Mouse (Mus musculus) gastrocnemius, postnatal 10 days (tissue): ENCODE results near the gene Gm13696. TPM values are rescaled to one million over a fixed set of nuclear protein-coding genes. Genes with fewer than 3 reads are reported as not detected.
A peak's percentile ranks its signal among the peaks of the same experiment; 100 is the strongest.
"Not testable (repeated sequence)": the region's sequence is repeated elsewhere in the genome, so short reads cannot be mapped to it uniquely, and the experiment has no call there.

Source experiments
- DNase-seq: peaks from one replicate; pipeline ENCODE4 v3.0.0; 2021; ENCODE audit warnings: mixed read lengths
- long read RNA-seq, 2 experiments: library from polyadenylated mRNA; stranded (forward); transcript quantifications; one replicate each; pipeline ENCODE4 v2.0.0; 2021
- total RNA-seq, 2 experiments: library from RNA; stranded (reverse); gene quantifications; 2 replicates each; pipeline ENCODE4 v1.2.3; 2021

Gene Gm13696
- 1 to 10 TPM in 1 of 2 experiments, under 1 TPM in 1; 0.96 to 1.2 TPM for total RNA-seq
- long read RNA-seq, experiment 1 = 0 reads
- long read RNA-seq, experiment 2 = 0 reads

- not testable (repeated sequence) for DNase-seq
These were observed at the start of gene Gm13696 for GRCm38 (mm10) chr2:83972823-83973222. Gm13696 (plus strand) TSS chr2:83973123.

GRCm38 (mm10) chr2:83929478-83930088 lies 43.3 kb upstream of the Gm13696 start:
- no peak for DNase-seq

GRCm38 (mm10) chr2:83940931-83941361 lies 32.0 kb upstream of the Gm13696 start, which contains the start of gene Zswim2:
Zswim2 (minus strand) TSS chr2:83941228.
- peak; percentile 36 for DNase-seq

GRCm38 (mm10) chr2:83941378-83941777 lies 31.5 kb upstream of the Gm13696 start:
- DNase-seq = no peak

GRCm38 (mm10) chr2:83941792-83942191 lies 31.1 kb upstream of the Gm13696 start:
- DNase-seq = no peak

GRCm38 (mm10) chr2:83955393-83955792 lies 17.5 kb upstream of the Gm13696 start, which contains the start of gene Gm13698:
Gm13698 (plus strand) TSS chr2:83955693.
- not testable (repeated sequence) for DNase-seq

DNA sequence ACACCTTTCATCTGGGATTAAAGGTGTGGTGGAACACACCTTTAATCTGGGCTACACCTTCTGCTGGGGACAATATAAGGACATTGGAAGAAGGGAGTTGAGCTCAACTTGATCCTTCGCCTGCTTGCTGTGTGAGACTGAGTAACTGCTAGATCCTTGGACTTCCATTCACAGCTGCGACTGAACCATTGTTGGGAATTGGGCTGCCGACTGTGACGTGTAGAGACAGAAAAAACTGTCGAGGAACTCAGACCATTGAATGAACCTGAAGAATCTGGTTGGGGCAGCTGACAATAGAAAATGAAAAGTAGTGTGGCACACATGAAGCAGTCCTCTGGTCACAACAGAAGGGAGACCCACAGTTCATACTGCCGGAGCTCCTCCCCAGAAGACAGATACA lies 11.7 kb upstream of the Gm13696 start, which contains the start of gene Gm13693:
TSS of gene Gm13693 (plus strand) at position 301 of the 400 bp plus-strand sequence.
- DNase-seq = not testable (repeated sequence)

- not testable (repeated sequence) for DNase-seq
These were observed 5.9 kb upstream of the Gm13696 start, which contains the start of gene Gm13695 for GRCm38 (mm10) chr2:83967013-83967412. Gm13695 (plus strand) TSS chr2:83967313.

- not testable (repeated sequence) for DNase-seq
These were observed 5.7 kb downstream of the Gm13696 start, which contains the start of gene Gm13694 for GRCm38 (mm10) chr2:83978633-83979032. Gm13694 (plus strand) TSS chr2:83978933.

DNA sequence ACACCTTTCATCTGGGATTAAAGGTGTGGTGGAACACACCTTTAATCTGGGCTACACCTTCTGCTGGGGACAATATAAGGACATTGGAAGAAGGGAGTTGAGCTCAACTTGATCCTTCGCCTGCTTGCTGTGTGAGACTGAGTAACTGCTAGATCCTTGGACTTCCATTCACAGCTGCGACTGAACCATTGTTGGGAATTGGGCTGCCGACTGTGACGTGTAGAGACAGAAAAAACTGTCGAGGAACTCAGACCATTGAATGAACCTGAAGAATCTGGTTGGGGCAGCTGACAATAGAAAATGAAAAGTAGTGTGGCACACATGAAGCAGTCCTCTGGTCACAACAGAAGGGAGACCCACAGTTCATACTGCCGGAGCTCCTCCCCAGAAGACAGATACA lies 11.5 kb downstream of the Gm13696 start, which contains the start of gene Gm13697:
TSS of gene Gm13697 (plus strand) at position 301 of the 400 bp plus-strand sequence.
- DNase-seq = not testable (repeated sequence)

- not testable (repeated sequence) for DNase-seq
These were observed 17.3 kb downstream of the Gm13696 start, which contains the start of gene Gm13691 for GRCm38 (mm10) chr2:83990253-83990652. Gm13691 (plus strand) TSS chr2:83990553.

DNA sequence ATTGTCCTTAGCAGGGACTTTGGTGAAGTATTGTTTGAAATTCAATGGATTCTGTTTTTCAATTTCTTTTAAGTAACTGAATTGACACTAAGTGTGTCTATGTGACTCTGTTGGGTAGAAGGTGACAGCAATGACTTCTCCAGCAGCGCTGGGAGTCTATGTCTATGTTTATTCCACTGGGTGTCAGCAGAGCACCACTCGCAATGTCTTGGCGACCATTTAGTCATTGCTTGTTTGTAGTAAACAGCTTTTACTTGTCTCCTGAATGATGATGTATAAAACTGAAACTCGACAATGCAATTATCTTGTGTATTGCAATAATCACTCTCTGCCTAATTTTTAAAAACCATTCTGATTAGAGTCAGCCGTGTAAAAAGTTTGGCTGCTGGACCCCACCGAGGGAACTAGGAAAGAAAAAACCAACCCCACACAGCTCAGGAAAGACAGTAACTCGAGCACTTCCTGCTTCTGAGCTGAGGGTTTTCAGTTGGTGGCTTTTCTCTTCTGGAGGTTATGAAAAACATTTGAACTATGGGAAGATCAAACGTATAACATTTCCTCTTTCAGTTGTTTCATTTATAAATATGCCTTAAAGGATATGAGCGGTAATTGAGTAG lies 20.8 kb downstream of the Gm13696 start:
- DNase-seq = not testable (repeated sequence)

GRCm38 (mm10) chr2:83994526-83994925 lies 21.6 kb downstream of the Gm13696 start:
- DNase-seq = not testable (repeated sequence)

GRCm38 (mm10) chr2:84008913-84009312 lies 36.0 kb downstream of the Gm13696 start:
- no peak for DNase-seq

DNA sequence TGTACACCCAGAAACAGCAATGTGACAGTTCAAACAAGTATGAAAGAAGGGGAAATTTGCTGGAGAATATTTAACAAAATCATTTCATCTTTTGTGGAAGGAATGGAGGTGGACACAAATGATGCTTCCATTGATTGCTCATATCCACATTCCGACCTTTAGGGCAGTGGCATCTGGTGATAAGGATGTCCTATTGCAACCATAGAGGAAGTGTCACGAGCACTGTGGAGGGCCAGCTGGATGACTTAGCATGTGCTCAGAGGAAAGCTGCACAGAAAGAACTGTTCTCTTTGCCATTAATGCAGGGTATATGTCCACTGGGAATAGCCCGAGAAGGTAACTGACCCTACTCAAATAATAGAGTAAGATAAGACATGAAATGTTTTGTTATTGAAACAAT lies 36.9 kb downstream of the Gm13696 start:
- no peak for DNase-seq

- no peak for DNase-seq
These were observed 41.6 kb downstream of the Gm13696 start for GRCm38 (mm10) chr2:84014572-84014971.

GRCm38 (mm10) chr2:84016291-84016690 lies 43.4 kb downstream of the Gm13696 start:
- not testable (repeated sequence) for DNase-seq

- no peak for DNase-seq
These were observed 45.4 kb downstream of the Gm13696 start for GRCm38 (mm10) chr2:84018330-84018729.

GRCm38 (mm10) chr2:84019519-84020305 lies 46.8 kb downstream of the Gm13696 start:
- DNase-seq = no peak

DNA sequence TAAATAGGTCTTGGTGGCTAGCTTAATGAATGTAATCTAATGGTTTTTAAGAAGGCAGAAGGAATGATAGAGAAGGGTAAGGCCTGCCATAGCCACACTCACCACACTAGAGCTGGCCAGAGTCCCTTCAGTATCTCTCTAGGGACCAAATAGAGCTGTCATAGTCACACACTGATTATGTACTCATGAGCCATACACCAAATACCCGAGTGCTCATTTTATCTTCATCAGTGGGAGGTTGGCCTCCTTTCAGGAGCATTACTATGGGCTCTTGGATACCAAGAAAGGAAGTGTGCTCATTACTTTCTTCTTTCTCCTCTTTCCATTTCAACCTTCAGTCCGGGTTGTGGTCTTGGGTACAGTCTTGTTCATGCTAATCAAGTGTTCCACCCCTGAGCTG lies 49.0 kb downstream of the Gm13696 start:
- DNase-seq = no peak

GRCm38 (mm10) chr2:84022905-84023304 lies 50.0 kb downstream of the Gm13696 start:
- DNase-seq = no peak

DNA sequence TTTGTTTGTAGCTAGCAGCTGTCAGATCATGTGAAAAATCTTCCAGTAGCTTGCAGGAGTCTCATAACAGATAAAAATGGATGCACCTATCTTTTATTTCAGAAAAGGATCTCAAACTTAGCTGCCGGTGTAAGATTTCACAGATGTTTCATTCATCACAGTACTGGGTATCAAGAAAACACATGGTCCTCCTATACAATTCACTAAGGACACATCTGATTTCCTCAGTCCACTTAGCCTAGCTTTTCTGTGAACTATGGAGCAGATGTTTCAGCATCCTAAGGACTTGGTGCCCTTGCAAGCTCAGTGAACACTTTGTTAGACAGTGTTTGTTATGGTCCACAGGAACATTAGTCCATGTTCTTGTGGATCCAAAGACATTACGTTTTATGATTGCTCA lies 50.4 kb downstream of the Gm13696 start:
- no peak for DNase-seq
